Mouse (Mus musculus) myocyte (in vitro differentiated cells): ENCODE measurements at regions not wholly inside any gene's neighbourhood (a gene's known extent, or its start where the extent isn't known, plus 50 kb on each side); places are given as distances from the start of the nearest gene placed in this dataset.

Experiments used
- E2F4 ChIP-seq: IDR thresholded peaks from one replicate; pipeline ENCODE4 v1.6.1; 2011; ENCODE audit warnings: mild to moderate bottlenecking, control low read depth, moderate library complexity; ENCODE audit not compliant: insufficient read depth
- MYOD1 ChIP-seq, 3 experiments: IDR thresholded peaks; one replicate each; pipeline ENCODE4 v1.6.1; 2011; ENCODE audit warnings: control low read depth in 2 of 3, low read depth in 2 of 3, mild to moderate bottlenecking in 2 of 3, moderate library complexity in 1 of 3; ENCODE audit not compliant: insufficient read length in 2 of 3, control insufficient read depth in 1 of 3
- MYOG ChIP-seq, 3 experiments: IDR thresholded peaks; one replicate each; pipeline ENCODE4 v1.6.1; 2011; ENCODE audit warnings: control low read depth in 2 of 3, low read depth in 2 of 3, mild to moderate bottlenecking in 2 of 3; ENCODE audit not compliant: insufficient read length in 2 of 3, control insufficient read depth in 1 of 3, insufficient read depth in 1 of 3
- POLR2A ChIP-seq: IDR thresholded peaks from one replicate; pipeline ENCODE4 v1.6.1; 2011; ENCODE audit warnings: low read depth, mild to moderate bottlenecking, control low read depth, moderate library complexity; ENCODE audit not compliant: insufficient read length
- TCF12 ChIP-seq: IDR thresholded peaks from one replicate; pipeline ENCODE4 v1.6.1; 2011; ENCODE audit warnings: mild to moderate bottlenecking, control low read depth; ENCODE audit not compliant: poor library complexity, insufficient read depth, severe bottlenecking

DNA sequence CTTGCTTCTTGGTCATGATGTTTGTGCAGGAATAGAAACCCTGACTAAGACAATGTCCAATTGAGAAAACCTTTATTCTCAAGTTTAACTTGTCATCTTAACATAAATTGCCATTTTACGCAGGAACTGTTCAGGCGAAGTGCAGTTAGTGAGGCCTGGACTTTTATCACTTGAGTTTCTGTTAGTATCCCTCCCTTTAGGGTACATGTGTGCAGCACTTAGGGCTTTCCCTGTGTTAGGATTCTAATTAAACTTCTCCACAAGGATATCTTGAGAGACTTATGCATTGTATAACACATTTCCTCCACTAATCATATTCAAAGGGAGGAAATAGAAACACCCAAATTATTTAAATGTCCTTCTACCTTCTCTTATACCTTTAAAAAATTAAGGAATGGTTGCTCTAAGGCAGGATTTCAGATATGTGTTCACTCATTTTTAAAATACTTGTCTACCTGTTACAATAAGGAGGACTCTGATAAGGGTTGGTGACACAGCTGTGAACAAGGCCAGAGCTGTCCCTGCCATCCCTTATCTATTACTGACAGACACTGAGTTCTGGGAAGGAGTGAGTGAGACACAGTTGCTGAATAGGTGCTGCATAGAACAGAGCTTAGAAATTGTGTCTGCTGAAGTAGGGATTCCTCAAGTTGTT lies 115.2 kb downstream of the Ogfrl1 start:
- TF ChIP-seq TCF12 (no peak), E2F4 (no peak), MYOD1 (IDR thresholded peaks at IDR 0.05; ENCODE audit: control insufficient read depth in 1 of 3, insufficient read length in 2 of 3, low read depth in 2 of 3) (no peak), MYOG (IDR thresholded peaks at IDR 0.05; ENCODE audit: control insufficient read depth in 1 of 3, insufficient read depth in 1 of 3, insufficient read length in 2 of 3, low read depth in 2 of 3) (no peak), POLR2A (no peak)
